Mouse (Mus musculus): ENCODE measurements around the gene Idh3a. TPM values are rescaled to one million over a fixed set of nuclear protein-coding genes. Genes with fewer than 3 reads are reported as not detected.
"Not testable (repeated sequence)": the region's sequence is repeated elsewhere in the genome, so short reads cannot be mapped to it uniquely, and the experiment has no call there.

Gene Idh3a
- 177 and 196 TPM in 2 replicates for polyA plus RNA-seq (2012; rRNA removed)

GRCm38 (mm10) chr9:54586199-54587061 is at the start of gene Idh3a:
Idh3a (plus strand) TSS chr9:54586334.
- peak; percentile 95 to 98 for DNase-seq (ENCODE audit: extremely low spot score in 1 of 2, low spot score in 1 of 2)

- peak in 1 of 2 experiments; percentile 35 for DNase-seq (ENCODE audit: extremely low spot score in 1 of 2, low spot score in 1 of 2)
These were observed 49.1 kb upstream of the Idh3a start for GRCm38 (mm10) chr9:54537030-54537429.

DNA sequence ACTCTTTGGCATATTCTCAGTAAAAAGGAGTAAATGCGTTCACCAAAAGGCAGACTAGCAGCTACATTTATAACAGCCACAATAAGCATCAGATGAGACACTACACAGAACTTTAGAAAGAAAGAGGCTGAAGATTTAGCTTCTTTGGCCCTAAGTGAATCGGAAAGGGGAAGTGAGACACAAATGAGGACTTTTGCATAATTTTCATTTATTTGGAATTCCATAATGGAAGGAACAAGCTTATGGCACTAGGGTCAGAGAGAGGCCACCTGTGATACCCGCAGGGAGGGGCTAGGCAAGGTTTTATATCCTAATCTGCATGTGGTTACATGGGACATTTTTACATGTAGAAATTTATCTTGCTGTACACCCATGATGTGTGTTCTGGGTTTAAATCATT is 48.7 kb upstream of the Idh3a start:
- no peak for DNase-seq (ENCODE audit: extremely low spot score in 1 of 2, low spot score in 1 of 2)

DNA sequence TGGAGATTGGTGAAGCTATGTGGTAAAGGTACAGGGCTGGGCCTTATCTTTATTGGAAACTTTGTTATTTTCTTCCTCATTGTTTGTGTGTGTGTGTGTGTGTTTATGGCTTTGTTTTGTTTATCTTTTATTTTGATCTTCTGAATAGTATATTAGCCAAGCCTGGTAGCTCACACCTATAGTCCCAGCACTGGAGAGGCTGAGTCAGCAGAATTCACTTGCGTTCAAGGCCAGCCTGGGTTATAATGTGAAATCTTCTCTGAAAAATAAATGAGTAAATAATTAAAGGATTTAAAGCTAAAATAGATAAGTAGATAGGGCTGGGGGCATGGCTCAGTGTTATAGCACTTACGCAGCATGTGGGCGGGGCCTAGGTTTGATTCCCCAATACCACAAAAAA is 47.9 kb upstream of the Idh3a start:
- DNase-seq (ENCODE audit: extremely low spot score in 1 of 2, low spot score in 1 of 2), result no peak

GRCm38 (mm10) chr9:54538684-54539083 is 47.5 kb upstream of the Idh3a start, which contains the start of gene Sh2d7:
Sh2d7 (plus strand) TSS chr9:54538984.
- no peak for DNase-seq (ENCODE audit: extremely low spot score in 1 of 2, low spot score in 1 of 2)

- no peak for DNase-seq (ENCODE audit: extremely low spot score in 1 of 2, low spot score in 1 of 2)
These were observed 45.3 kb upstream of the Idh3a start for GRCm38 (mm10) chr9:54540801-54541200.

DNA sequence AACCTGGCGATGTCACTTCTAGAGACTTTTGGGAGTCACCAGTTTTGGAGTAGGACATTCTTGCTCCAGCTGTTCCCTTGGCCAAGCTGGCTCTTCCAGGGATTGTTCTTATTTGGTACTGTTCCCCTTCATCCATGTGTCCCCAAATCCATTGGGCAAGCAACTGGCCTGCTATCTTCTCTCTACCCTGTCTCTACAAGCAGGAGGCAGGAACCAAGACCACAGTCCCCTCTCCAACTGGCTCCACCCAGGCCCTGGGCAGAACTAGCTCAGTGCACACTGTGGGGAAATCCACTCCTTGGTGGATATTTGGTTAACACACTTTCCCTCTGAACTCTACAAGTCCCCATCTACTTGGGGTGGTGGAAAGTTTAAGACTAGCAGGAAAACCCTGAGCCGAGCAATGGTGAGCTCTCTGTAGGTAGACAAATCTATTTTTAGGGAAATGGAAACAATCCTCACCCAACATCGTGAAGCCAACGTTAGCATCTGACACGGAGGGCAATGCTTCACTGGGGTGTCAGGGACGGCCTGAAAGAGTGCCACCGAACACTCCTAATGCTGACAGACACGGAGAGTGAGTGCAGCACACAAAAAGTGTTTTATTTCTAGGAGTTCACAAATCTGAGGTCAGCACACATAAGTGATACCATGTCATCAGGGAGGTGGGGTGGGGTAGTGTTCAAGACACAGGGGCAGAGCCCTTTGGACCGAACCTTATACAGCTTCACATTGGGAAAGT is 41.8 kb upstream of the Idh3a start:
- DNase-seq (ENCODE audit: extremely low spot score in 1 of 2, low spot score in 1 of 2), result no peak

DNA sequence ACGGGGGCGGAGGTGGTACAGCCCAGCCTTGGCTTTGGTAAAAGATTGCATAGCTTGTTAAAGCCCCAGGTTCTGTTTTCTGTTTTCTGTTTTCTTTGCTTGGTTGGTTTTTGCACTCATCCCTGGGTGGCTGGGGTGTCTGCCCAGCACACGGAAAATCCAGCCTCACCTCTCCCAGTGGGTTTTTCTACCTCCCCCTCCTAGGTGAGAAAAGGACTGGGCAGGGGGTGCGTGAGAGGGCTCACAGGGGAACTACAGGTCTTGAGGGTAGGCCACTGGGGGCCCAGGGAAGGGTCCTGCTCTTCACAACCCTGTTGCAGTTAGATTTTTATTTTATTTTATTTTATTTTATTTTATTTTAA is 41.2 kb upstream of the Idh3a start:
- no peak for DNase-seq (ENCODE audit: extremely low spot score in 1 of 2, low spot score in 1 of 2)

DNA sequence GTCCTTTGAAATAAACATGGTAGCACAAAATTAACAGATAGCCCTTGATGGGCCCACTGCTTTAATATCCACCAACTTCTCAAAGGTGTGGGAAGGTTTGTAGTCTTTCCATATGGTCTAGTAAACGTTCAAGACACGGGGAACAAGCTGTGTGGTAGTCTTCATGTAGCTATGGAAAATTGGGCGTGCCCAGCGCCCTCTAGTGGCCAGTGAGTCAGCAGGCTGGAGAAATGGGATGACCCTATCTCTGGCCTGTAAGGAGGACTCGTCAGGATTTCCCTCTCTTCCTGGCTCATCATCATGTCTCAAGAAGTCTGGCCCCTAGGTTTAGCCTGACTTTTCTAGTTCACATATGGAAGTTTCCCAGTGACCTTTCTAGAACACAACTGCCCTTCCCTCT is 38.6 kb upstream of the Idh3a start:
- peak in 1 of 2 experiments; percentile 79 for DNase-seq (ENCODE audit: extremely low spot score in 1 of 2, low spot score in 1 of 2)

- no peak for DNase-seq (ENCODE audit: extremely low spot score in 1 of 2, low spot score in 1 of 2)
These were observed 36.7 kb upstream of the Idh3a start for GRCm38 (mm10) chr9:54549433-54549832.

GRCm38 (mm10) chr9:54552409-54552808 is 33.7 kb upstream of the Idh3a start:
- DNase-seq (ENCODE audit: extremely low spot score in 1 of 2, low spot score in 1 of 2), result peak; percentile 44 to 48

- DNase-seq (ENCODE audit: extremely low spot score in 1 of 2, low spot score in 1 of 2), result no peak
These were observed 31.1 kb upstream of the Idh3a start for GRCm38 (mm10) chr9:54555044-54555443.

DNA sequence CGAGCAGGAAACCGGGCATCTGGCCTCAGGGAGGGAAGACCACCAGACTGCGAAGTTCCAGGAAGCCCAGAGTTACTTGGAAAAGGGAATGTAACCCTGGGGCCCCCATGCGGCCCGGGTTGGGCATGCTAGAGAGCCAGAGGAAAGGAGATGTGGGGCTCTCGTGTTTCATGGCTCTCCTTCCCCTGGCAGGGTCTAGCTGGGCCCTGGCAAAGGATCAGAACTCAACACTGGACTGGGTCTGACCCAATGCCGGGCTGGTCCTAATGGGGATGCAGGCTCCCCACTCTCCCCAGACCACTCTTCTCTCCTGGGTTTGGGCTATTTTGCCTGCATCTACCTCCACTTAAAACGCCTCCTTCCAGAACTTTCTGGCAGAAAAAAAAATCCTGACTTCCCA is 27.4 kb upstream of the Idh3a start:
- no peak for DNase-seq (ENCODE audit: extremely low spot score in 1 of 2, low spot score in 1 of 2)

GRCm38 (mm10) chr9:54559771-54560471 is 26.2 kb upstream of the Idh3a start, which contains the start of gene Cib2:
Cib2 (minus strand) TSS chr9:54560218.
- DNase-seq (ENCODE audit: extremely low spot score in 1 of 2, low spot score in 1 of 2), result peak; percentile 53 to 70

GRCm38 (mm10) chr9:54560831-54561601 is 25.1 kb upstream of the Idh3a start:
- DNase-seq (ENCODE audit: extremely low spot score in 1 of 2, low spot score in 1 of 2), result no peak

- DNase-seq (ENCODE audit: extremely low spot score in 1 of 2, low spot score in 1 of 2), result no peak
These were observed 19.2 kb upstream of the Idh3a start for GRCm38 (mm10) chr9:54566958-54567357.

- DNase-seq (ENCODE audit: extremely low spot score in 1 of 2, low spot score in 1 of 2), result no peak
These were observed 17.4 kb upstream of the Idh3a start for GRCm38 (mm10) chr9:54568732-54569131.

GRCm38 (mm10) chr9:54571130-54571839 is 14.8 kb upstream of the Idh3a start:
- no peak for DNase-seq (ENCODE audit: extremely low spot score in 1 of 2, low spot score in 1 of 2)

DNA sequence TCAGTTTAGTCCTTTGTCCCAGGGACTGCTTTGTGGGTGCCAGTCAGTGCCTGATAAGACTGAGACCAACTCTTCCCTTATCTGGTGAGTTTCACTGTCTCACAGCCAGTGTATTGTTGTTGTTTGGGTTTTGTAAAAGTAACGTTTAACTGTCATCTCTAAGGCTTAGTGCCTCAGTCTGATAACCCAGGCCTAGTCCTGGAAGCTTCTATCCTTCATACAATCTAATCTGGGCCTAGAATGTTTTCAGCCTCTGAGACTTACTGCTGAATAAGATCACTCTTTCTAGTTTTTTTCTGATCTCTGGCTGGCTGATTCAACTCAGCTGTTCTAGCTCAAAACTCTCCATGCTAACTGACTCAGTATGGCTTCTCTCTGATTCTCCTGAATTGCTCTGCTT is 2.4 kb upstream of the Idh3a start:
- no peak for DNase-seq (ENCODE audit: extremely low spot score in 1 of 2, low spot score in 1 of 2)

DNA sequence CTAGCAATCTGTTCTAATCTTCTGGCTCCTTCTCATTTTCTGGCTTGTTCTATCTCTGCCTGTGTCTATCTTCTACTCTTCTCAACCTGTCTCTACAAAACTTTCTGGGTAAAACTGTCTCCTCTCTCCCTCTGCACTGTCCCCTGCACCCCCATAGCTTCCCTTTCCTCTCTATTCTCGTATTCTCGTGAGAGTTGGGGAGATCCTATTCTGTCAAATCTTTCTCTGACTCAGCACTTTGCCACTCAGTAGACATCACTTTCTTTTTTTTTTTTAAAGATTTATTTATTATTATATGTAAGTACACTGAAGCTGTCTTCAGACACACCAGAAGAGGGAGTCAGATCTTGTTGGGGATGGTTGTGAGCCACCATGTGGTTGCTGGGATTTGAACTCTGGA is 2.0 kb upstream of the Idh3a start:
- DNase-seq (ENCODE audit: extremely low spot score in 1 of 2, low spot score in 1 of 2), result not testable (repeated sequence)

Data from frontal cortex, adult 2 months (tissue).